Mouse (Mus musculus) embryonic facial prominence, embryonic 13.5 days (tissue): ENCODE measurements around the gene Hist1h4f. TPM values are rescaled to one million over a fixed set of nuclear protein-coding genes. Genes with fewer than 3 reads are reported as not detected.
"Not testable (repeated sequence)": the region's sequence is repeated elsewhere in the genome, so short reads cannot be mapped to it uniquely, and the experiment has no call there.

Experiments
- ATAC-seq: fragments of 200-750 bp; cut with Nextera tagmentation; 2 replicates; pipeline ENCODE4 v1.8.0; 2017; ENCODE audit warnings: low read depth; ENCODE audit not compliant: insufficient number of reproducible peaks, insufficient read depth, low FRiP score, low TSS enrichment
- H3K27ac ChIP-seq: fragments of 300-500 bp; sonication (generic); 2 replicates; pipeline ENCODE4 v1.5.1; 2015; ENCODE audit warnings: moderate library complexity, mild to moderate bottlenecking, inconsistent platforms
- H3K27me3 ChIP-seq: fragments of 300-500 bp; sonication (generic); 2 replicates; pipeline ENCODE4 v1.6.1; 2015; ENCODE audit warnings: mild to moderate bottlenecking, inconsistent platforms
- H3K36me3 ChIP-seq: fragments of 300-500 bp; sonication (generic); 2 replicates; pipeline ENCODE4 v1.6.1; 2015; ENCODE audit warnings: mild to moderate bottlenecking, inconsistent platforms
- H3K4me1 ChIP-seq: fragments of 300-500 bp; sonication (generic); 2 replicates; pipeline ENCODE4 v1.6.1; 2015; ENCODE audit warnings: inconsistent platforms
- H3K4me2 ChIP-seq: fragments of 300-500 bp; sonication (generic); 2 replicates; pipeline ENCODE4 v1.6.1; 2015; ENCODE audit warnings: moderate library complexity, mild to moderate bottlenecking, inconsistent platforms
- H3K4me3 ChIP-seq: fragments of 300-500 bp; sonication (generic); 2 replicates; pipeline ENCODE4 v1.5.1; 2015; ENCODE audit warnings: mild to moderate bottlenecking, inconsistent platforms
- H3K9ac ChIP-seq: fragments of 300-500 bp; sonication (generic); 2 replicates; pipeline ENCODE4 v1.6.1; 2015; ENCODE audit warnings: mild to moderate bottlenecking, inconsistent platforms
- H3K9me3 ChIP-seq: fragments of 300-500 bp; sonication (generic); 2 replicates; pipeline ENCODE4 v1.6.1; 2016; ENCODE audit warnings: inconsistent platforms
- WGBS: fragments of 180-500 bp; shearing (Covaris S2); methylation state at CpG from one replicate; pipeline ENCODE4 v1.1.7; 2015; ENCODE audit warnings: mixed read lengths; 5-methylcytosine and 5-hydroxymethylcytosine counted together
- polyA plus RNA-seq: library from polyadenylated mRNA; unstranded; fragments of >200 nt; fragmentation: Nextera tagmentation; extraction: Ambion mirVana; gene quantifications from 2 replicates; pipeline ENCODE4 v1.2.1, GENCODE M21; 2015

Hist1h4f gene
- 2.9 TPM in 1 of 2 replicates, not detected in the other for polyA plus RNA-seq

DNA sequence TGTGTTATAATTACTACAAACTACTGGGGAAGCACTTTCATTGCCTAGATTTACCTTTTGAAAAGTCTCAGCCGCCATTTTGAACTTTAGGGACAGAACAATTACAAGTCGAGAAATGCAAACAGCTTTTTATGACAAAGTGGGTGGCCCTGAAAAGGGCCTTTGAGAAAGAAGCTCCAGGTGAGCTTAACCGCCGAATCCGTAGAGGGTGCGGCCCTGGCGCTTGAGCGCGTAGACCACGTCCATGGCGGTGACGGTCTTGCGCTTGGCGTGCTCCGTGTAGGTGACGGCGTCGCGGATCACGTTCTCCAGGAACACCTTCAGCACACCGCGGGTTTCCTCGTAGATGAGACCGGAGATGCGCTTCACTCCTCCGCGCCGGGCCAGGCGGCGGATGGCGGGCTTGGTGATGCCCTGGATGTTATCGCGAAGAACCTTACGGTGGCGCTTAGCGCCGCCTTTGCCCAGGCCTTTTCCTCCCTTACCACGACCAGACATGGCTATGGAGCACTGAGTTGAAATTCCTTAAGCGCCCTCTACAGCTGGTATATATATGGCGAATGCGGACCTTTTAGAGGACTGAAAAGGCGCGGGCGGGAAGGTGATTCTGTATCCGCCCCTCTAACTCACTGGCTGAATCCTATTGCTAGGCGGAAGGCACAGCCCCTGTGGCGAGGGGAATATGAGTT, at the start of gene Hist1h4f:
Hist1h4f (minus strand) TSS at position 503 of the 689 bp plus-strand sequence.
- Histone ChIP-seq H3K27ac (peak within 1 kb of the TSS; percentile 94), H3K4me1 (peaks cover 16% of the 10 kb centered on the region), H3K9ac (peak within 1 kb of the TSS; percentile 71), H3K4me2 (peak within 1 kb of the TSS; percentile 72), H3K4me3 (peak within 1 kb of the TSS; percentile 48)
- under 1% methylated on average over 47 of the region's 47 CpGs for WGBS
- H3K36me3 ChIP-seq, H3K9me3 ChIP-seq, H3K27me3 ChIP-seq: not testable (repeated sequence)
- ATAC-seq, result peak; percentile 79

DNA sequence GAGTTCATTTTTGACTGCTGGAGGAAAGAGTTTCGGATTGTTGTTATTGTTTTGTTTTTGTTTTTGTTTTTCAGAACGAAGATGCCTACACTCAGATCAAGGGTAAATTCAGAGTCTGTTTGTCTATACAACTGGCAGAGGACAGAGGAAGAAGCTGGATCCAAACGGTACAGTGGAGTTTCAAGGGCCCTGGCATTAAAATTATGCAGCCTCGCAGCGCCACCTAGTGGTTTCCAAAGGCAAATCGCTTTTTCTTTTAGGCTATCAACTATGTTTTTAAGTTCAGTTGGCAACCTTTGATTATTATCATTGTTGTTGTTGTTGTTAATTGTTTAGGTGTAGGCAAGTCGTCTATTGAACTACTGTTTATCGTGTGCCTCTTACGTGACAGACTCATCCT, 46.5 kb upstream of the Hist1h4f start:
- H3K36me3 ChIP-seq, result no peaks in the 10 kb centered on the region
- no peak overlapping the region for H3K9ac ChIP-seq
- no peak overlapping the region for H3K4me3 ChIP-seq
- no peaks in the 10 kb centered on the region for H3K9me3 ChIP-seq
- WGBS, result 6% methylated on average over 9 of the region's 9 CpGs
- no peak for ATAC-seq
- H3K4me2 ChIP-seq, result no peak overlapping the region
- no peaks in the 10 kb centered on the region for H3K4me1 ChIP-seq
- H3K27me3 ChIP-seq, result no peaks in the 10 kb centered on the region
- H3K27ac ChIP-seq, result no peak overlapping the region

DNA sequence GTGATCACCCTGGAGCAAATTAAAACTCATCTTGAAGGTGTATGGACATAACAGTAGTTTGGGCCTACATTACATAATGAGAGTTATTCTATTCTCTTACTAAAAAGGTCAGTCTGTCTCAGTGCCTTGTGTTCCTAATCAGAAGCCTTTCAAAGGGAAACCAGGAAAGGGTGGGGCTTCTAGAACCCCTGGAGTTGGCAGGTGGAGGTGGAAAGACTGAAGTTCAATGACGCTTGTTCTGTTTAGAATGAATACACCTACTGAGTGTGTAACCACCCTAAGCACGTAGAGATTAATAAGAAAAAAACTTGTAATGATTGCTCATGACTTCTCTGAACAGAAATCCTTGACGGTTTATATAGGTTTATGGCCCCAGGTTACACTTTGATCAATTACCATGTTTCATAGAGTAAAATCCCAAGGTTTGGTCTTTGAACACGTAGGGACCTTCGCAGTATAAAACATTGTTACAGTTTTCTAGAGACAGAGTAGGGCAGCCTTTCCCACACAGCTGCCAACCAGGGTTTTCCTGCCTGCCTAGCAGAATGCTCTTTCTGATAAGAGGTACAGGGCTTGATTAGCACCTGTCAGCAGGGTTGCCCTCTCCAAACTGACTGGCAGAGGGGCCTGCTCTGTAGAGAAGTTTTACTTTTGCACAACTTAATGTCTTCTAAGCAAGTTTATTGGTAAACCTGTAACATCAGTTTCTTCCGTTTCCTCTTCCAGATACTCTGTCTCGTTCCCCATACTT, 44.3 kb upstream of the Hist1h4f start:
- H3K4me1 ChIP-seq, result no peaks in the 10 kb centered on the region
- no peak overlapping the region for H3K4me2 ChIP-seq
- no peak overlapping the region for H3K4me3 ChIP-seq
- H3K9ac ChIP-seq, result 0 out of 2 replicates have a peak overlapping the region, but pooled peaks have one; percentile 12
- ATAC-seq, result no peak
- no peaks in the 10 kb centered on the region for H3K36me3 ChIP-seq
- no peaks in the 10 kb centered on the region for H3K27me3 ChIP-seq
- no peak overlapping the region for H3K27ac ChIP-seq
- 81% methylated on average over 7 of the region's 7 CpGs for WGBS
- H3K9me3 ChIP-seq, result no peaks in the 10 kb centered on the region

DNA sequence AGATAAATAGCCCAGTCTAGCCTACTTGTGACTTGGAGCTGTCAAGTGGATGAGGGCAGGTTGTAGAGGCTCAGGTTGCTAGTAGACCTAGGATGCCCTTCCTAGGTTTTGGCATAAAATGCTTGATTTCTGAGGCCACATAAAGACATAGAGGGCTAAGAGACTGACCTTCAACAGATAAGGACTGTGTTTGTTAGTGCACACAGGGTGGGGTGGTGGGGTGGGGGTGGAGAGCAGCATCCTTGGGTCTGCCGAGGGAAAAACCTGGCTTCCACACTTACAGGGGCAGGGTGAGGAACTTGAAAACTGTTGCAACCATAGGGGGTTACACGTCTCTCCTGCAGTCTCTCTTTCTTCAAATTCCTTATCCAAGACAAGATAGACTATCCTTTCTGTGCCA, 43.7 kb upstream of the Hist1h4f start:
- Histone ChIP-seq H3K9me3 (no peaks in the 10 kb centered on the region), H3K36me3 (no peaks in the 10 kb centered on the region), H3K4me1 (no peaks in the 10 kb centered on the region), H3K9ac (no peak overlapping the region), H3K27me3 (no peaks in the 10 kb centered on the region), H3K4me2 (no peak overlapping the region), H3K4me3 (no peak overlapping the region), H3K27ac (no peak overlapping the region)
- ATAC-seq, result no peak
- WGBS, result 87% methylated on average over 2 of the region's 2 CpGs

DNA sequence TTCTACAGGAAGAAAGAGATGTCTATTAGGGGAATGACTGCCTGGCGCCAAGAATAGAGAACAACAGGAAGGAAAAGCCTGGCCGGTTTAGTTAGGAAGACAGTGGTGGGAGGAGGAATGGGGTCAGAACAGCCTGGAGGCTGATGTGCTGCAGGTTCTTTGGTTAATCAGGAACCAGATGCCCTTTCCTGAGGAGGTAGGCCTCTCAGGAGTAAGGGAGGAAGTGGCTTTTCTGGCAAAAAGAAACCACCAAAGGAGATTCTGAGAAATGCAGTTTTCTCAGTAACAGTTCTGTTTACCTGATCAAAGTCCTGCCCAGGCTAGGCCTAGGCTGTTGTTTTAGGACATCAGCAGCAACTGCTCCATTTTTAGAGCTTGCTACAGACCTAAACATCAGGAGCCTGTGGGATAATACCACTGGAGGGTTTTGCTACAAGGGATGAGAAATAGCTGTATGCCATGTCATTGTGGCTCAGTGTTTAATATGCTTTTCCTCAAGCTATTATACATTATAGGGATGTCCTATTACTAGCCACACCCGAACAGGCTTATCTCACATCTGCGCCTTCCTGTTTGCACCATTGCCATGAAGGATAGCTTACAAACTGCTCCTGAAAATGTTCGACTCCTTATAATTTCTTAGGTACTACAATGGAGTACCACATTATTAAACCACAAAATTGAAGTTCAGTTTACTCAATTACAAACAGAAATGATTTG, 41.8 kb upstream of the Hist1h4f start:
- 65% methylated on average over 5 of the region's 5 CpGs for WGBS
- no peak overlapping the region for H3K4me2 ChIP-seq
- peak overlapping the region; percentile 44 for H3K27ac ChIP-seq
- H3K4me3 ChIP-seq, result no peak overlapping the region
- no peaks in the 10 kb centered on the region for H3K4me1 ChIP-seq
- ATAC-seq, result no peak
- H3K9me3 ChIP-seq, result no peaks in the 10 kb centered on the region
- no peaks in the 10 kb centered on the region for H3K36me3 ChIP-seq
- no peaks in the 10 kb centered on the region for H3K27me3 ChIP-seq
- no peak overlapping the region for H3K9ac ChIP-seq

- Histone ChIP-seq H3K9me3 (no peaks in the 10 kb centered on the region), H3K27me3 (no peaks in the 10 kb centered on the region), H3K4me2 (no peak overlapping the region), H3K27ac (no peak overlapping the region), H3K36me3 (no peaks in the 10 kb centered on the region), H3K4me3 (no peak overlapping the region), H3K4me1 (no peaks in the 10 kb centered on the region), H3K9ac (no peak overlapping the region)
- ATAC-seq, result no peak
- 70% methylated on average over 7 of the region's 7 CpGs for WGBS
Observed at GRCm38 (mm10) chr13:23592614-23593013, 41.2 kb upstream of the Hist1h4f start.

DNA sequence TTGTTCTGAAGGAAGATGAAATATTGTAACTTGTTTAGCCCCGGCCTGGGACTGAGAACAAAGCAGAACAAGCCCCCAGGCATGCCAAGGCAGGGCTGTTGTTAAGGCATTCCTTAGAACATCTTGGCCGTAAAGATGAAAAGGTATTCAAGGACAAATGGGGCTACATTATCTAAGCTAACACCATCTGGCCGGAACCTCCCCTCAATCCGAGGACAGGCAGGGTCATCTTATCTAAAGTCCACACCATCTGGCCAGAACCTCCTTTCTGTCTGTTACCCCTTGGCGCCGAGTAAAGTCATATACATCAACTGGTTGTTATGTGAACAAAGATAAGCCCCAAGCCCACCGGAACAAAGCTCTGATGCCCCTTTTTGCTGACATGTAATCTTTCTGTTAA, 40.4 kb upstream of the Hist1h4f start:
- H3K9me3 ChIP-seq, H3K4me2 ChIP-seq: not testable (repeated sequence)
- 86% methylated on average over 7 of the region's 7 CpGs for WGBS

DNA sequence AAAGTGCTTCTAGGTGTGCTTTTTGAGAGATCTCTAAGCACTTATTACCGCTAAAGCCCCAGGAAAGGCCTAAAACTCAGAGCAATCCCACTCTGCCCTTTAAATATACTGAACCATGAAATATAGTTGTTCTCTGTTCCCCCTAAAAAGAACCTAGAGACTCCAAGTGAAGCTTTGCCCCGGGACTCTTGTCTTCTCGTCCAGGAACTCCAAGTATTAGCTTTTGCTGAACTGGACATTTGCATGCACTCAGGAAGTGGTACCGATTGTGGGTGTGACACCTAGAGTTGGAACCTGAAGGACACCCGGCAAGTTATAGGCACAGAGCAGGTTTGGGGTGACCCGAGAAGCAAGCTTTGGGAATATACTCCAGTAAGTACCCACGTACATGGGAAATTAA, 39.8 kb upstream of the Hist1h4f start:
- WGBS, result 93% methylated on average over 7 of the region's 7 CpGs
- Histone ChIP-seq H3K27ac (no peak overlapping the region), H3K4me1 (peaks cover 4% of the 10 kb centered on the region; the same call in 1 of the 2 replicates), H3K27me3 (no peaks in the 10 kb centered on the region), H3K4me2 (no peak overlapping the region), H3K9ac (no peak overlapping the region), H3K9me3 (no peaks in the 10 kb centered on the region), H3K4me3 (no peak overlapping the region), H3K36me3 (no peaks in the 10 kb centered on the region)
- no peak for ATAC-seq

More for the DNA sequence above, 40.4 kb upstream of the Hist1h4f start:
- not testable (repeated sequence) for ATAC-seq, H3K36me3 ChIP-seq, H3K27me3 ChIP-seq, H3K4me3 ChIP-seq, H3K27ac ChIP-seq, H3K4me1 ChIP-seq, H3K9ac ChIP-seq

DNA sequence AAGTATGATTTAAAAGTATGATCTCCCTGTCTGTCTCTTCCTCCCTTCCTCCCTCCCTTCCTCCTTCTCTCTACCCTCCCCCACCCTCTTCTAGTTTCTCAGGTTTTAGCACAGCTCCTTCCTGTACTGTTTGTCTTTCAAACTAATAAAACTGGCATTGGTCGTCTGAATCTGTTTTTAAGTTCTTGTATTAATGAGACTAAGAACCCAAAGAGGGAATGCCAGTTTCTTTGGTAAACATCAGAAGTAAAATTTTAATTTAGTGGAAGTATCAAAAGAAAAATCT, 35.4 kb upstream of the Hist1h4f start:
- peak overlapping the region; percentile 84 for H3K4me2 ChIP-seq
- H3K4me1 ChIP-seq, result peaks cover 28% of the 10 kb centered on the region
- ATAC-seq, result no peak
- 7% methylated on average over 1 of the region's 1 CpGs for WGBS
- H3K27ac ChIP-seq, result peak overlapping the region; percentile 95
- no peaks in the 10 kb centered on the region for H3K36me3 ChIP-seq
- H3K9me3 ChIP-seq, result no peaks in the 10 kb centered on the region
- H3K27me3 ChIP-seq, result no peaks in the 10 kb centered on the region
- peak overlapping the region; percentile 50 for H3K4me3 ChIP-seq
- peak overlapping the region; percentile 72 for H3K9ac ChIP-seq

DNA sequence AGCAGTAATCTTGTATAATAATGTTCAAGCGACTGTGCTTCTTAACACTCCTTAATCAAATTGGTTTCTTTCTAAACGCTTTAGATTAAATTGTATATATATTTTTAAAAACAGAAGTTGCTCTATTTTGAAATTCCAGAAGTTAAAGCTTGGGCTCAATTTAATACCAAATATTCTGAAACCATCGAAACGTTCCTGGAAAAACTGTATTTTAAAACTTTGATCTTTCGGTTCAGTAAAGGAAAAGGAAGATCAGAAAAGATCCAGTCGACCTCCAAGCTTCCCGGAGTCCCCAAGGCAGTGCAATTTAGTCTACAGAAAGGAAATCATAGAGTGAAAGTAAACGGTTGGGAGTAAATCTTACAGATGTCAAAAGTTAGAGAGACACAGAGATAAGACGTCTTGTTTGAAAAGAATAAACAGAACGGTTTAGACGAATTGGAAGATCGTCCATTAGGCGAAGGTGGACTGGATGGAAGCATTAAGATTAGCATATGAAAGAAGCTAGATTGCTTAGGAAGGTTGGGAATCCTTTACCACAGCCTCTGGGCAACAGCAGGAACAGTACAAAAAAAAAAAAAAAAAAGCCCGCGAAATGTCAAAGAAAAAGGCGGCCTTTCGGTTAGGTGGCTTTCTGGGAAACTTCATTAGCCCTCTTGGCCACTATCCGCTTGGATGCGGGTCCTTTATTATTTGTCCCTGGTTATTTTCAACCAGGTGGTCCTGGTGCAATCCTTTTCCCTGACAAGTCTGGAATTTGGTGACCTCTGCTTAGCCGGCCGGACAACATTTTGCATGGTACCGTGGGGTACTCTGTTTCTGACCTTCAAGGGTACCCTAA, 34.9 kb upstream of the Hist1h4f start:
- no peaks in the 10 kb centered on the region for H3K27me3 ChIP-seq
- H3K27ac ChIP-seq, result peak overlapping the region; percentile 95
- H3K4me2 ChIP-seq, result peak overlapping the region; percentile 84
- no peaks in the 10 kb centered on the region for H3K9me3 ChIP-seq
- ATAC-seq, result no peak
- 2% methylated on average over 22 of the region's 22 CpGs for WGBS
- H3K9ac ChIP-seq, result peak overlapping the region; percentile 72
- H3K36me3 ChIP-seq, result no peaks in the 10 kb centered on the region
- H3K4me3 ChIP-seq, result peak overlapping the region; percentile 50
- H3K4me1 ChIP-seq, result peaks cover 29% of the 10 kb centered on the region

GRCm38 (mm10) chr13:23585442-23586098, 34.1 kb upstream of the Hist1h4f start:
- H3K27me3 ChIP-seq, H3K36me3 ChIP-seq, H3K9me3 ChIP-seq: not testable (repeated sequence)
- WGBS, result under 1% methylated on average over 34 of the region's 36 CpGs
- Histone ChIP-seq H3K4me2 (peak overlapping the region; percentile 84), H3K9ac (peak overlapping the region; percentile 78), H3K4me1 (peaks cover 34% of the 10 kb centered on the region), H3K4me3 (peak overlapping the region; percentile 50), H3K27ac (peak overlapping the region; percentile 98)
- peak; percentile 85 for ATAC-seq
